ENCODE assay signal across 9 mouse cellular contexts in genomic region chr9:25152457-25152856, GRCm38 (mm10). TPM values are rescaled to one million over a fixed set of nuclear protein-coding genes. Genes with fewer than 3 reads are reported as not detected.
DNase-seq lines count a peak whose midpoint lies in the region; ATAC-seq and TF ChIP-seq lines count a peak whose summit lies in the region.
"Had no signal": no experiment of that assay in that cellular context is flagged by ENCODE, and none has a peak within 500 bp of the region (broad histone marks: within the 10 kb centered on the region; RNA-seq: fewer than 3 reads in every experiment).

No protein-coding gene starts in this region.

- TF ChIP-seq POLR2A in kidney, adult 2 months (IDR thresholded peaks at IDR 0.05; ENCODE audit: low read depth, low read length): no peak

- TF ChIP-seq CTCF in kidney, adult 2 months (conservative IDR thresholded peaks at IDR 0.05; ENCODE audit: insufficient read depth, insufficient read length, low read depth, low read length): no peak

- H3K27ac ChIP-seq in kidney, adult 2 months (ENCODE audit: insufficient read depth, low read depth, low read length): peak overlapping the region; percentile 98
- H3K27ac ChIP-seq in embryonic facial prominence, embryonic 10.5 days (replicated peaks): peak overlapping the region; percentile 97
- H3K27ac ChIP-seq in hindbrain, embryonic 16.5 days (ENCODE audit: low read depth, low read length): peak overlapping the region; percentile 94
- peak overlapping the region; percentile 98; the same call in 1 of the 2 replicates for H3K27ac ChIP-seq in midbrain, embryonic 14.5 days (replicated peaks; ENCODE audit: low read depth, low read length)

- DNase-seq in kidney, adult 2 months: no peak
- DNase-seq in kidney, postnatal 36 days: no peak
- DNase-seq in embryonic facial prominence, embryonic 10.5 days (ENCODE audit: low spot score): no peak
- no peak for DNase-seq in midbrain, embryonic 14.5 days
- no peak for DNase-seq in left cerebral cortex, adult 11 months (ENCODE audit: low spot score)
- no peak for DNase-seq in B cell, adult 2 months
- DNase-seq in urinary bladder, adult 2 months (ENCODE audit: low spot score): no peak

- H3K9ac ChIP-seq in hindbrain, embryonic 16.5 days (ENCODE audit: low read depth, low read length): peak overlapping the region; percentile 96
- peak overlapping the region; percentile 96; the same call in 1 of the 2 replicates for H3K9ac ChIP-seq in midbrain, embryonic 14.5 days (replicated peaks; ENCODE audit: low read length)

- H3K4me3 ChIP-seq in kidney, adult 2 months (ENCODE audit: insufficient read depth, low read depth, low read length): peak overlapping the region; percentile 99; the same call in 1 of the 2 replicates
- H3K4me3 ChIP-seq in embryonic facial prominence, embryonic 10.5 days: peak overlapping the region; percentile 89
- H3K4me3 ChIP-seq in hindbrain, embryonic 16.5 days (ENCODE audit: low read length): peak overlapping the region; percentile 70
- peak overlapping the region; percentile 88 for H3K4me3 ChIP-seq in midbrain, embryonic 14.5 days (replicated peaks; ENCODE audit: low read depth, low read length)

- peaks cover 12% of the 10 kb centered on the region; the same call in 1 of the 2 replicates for H3K4me1 ChIP-seq in kidney, adult 2 months (ENCODE audit: control insufficient read depth, insufficient read depth, low read length)
- peaks cover 30% of the 10 kb centered on the region for H3K4me1 ChIP-seq in embryonic facial prominence, embryonic 10.5 days
- peaks cover 21% of the 10 kb centered on the region for H3K4me1 ChIP-seq in hindbrain, embryonic 16.5 days (ENCODE audit: control insufficient read depth, insufficient read depth, low read depth, low read length)
- H3K4me1 ChIP-seq in midbrain, embryonic 14.5 days (ENCODE audit: control insufficient read depth, insufficient read depth, low read length): peaks cover 23% of the 10 kb centered on the region

- 12% methylated on average over 1 of the region's 1 CpGs for WGBS in kidney, adult 2 months
- WGBS in embryonic facial prominence, embryonic 10.5 days: 5% methylated on average over 1 of the region's 1 CpGs
- WGBS in hindbrain, embryonic 16.5 days: 19% methylated on average over 1 of the region's 1 CpGs
- 13% methylated on average over 1 of the region's 1 CpGs for WGBS in midbrain, embryonic 14.5 days

- no peaks in the 10 kb centered on the region for H3K9me3 ChIP-seq in embryonic facial prominence, embryonic 10.5 days
- H3K9me3 ChIP-seq in hindbrain, embryonic 16.5 days (ENCODE audit: control insufficient read depth, low read length): no peaks in the 10 kb centered on the region
- no peaks in the 10 kb centered on the region for H3K9me3 ChIP-seq in midbrain, embryonic 14.5 days (ENCODE audit: control insufficient read depth, low read length)

- no peaks in the 10 kb centered on the region for H3K36me3 ChIP-seq in kidney, adult 2 months (ENCODE audit: control insufficient read depth, insufficient read depth, low read length)
- H3K36me3 ChIP-seq in embryonic facial prominence, embryonic 10.5 days (replicated peaks): 0 out of 2 replicates have a peak, but pooled peaks cover 2% of the 10 kb centered on the region
- no peaks in the 10 kb centered on the region for H3K36me3 ChIP-seq in hindbrain, embryonic 16.5 days (ENCODE audit: control insufficient read depth, insufficient read depth, low read length)
- no peaks in the 10 kb centered on the region for H3K36me3 ChIP-seq in midbrain, embryonic 14.5 days (ENCODE audit: control insufficient read depth, insufficient read depth, low read length)

- ATAC-seq in hindbrain, embryonic 16.5 days: no peak
- ATAC-seq in midbrain, embryonic 14.5 days (ENCODE audit: low FRiP score, low TSS enrichment): no peak

- H3K4me2 ChIP-seq in hindbrain, embryonic 16.5 days (ENCODE audit: low read length): peak overlapping the region; percentile 82
- H3K4me2 ChIP-seq in midbrain, embryonic 14.5 days (ENCODE audit: low read length): peak overlapping the region; percentile 86

- no peaks in the 10 kb centered on the region for H3K27me3 ChIP-seq in kidney, adult 2 months (replicated peaks; ENCODE audit: control insufficient read depth, insufficient read depth, low read length)
- H3K27me3 ChIP-seq in embryonic facial prominence, embryonic 10.5 days (replicated peaks; ENCODE audit: low read depth, poor library complexity, severe bottlenecking): no peaks in the 10 kb centered on the region
- H3K27me3 ChIP-seq in hindbrain, embryonic 16.5 days (replicated peaks; ENCODE audit: control insufficient read depth, insufficient read depth, low read length): no peaks in the 10 kb centered on the region
- no peaks in the 10 kb centered on the region for H3K27me3 ChIP-seq in midbrain, embryonic 14.5 days (ENCODE audit: control insufficient read depth, insufficient read depth, low read length)
- H3K27me3 ChIP-seq: Patski had no signal

RNA-seq across cellular contexts. Expression of gene Herpud2, which starts 0.8 kb away (rescaled TPM):
- 25.4 and 30.6 TPM in 2 replicates for polyA plus RNA-seq in kidney, adult 2 months (2012; rRNA removed)
- 23.0 and 23.5 TPM in 2 replicates for polyA plus RNA-seq in embryonic facial prominence, embryonic 10.5 days (2016; fragmentation: Nextera tagmentation; extraction: Ambion mirVana)
- 30.2 and 32.3 TPM in 2 replicates for polyA plus RNA-seq in hindbrain, embryonic 16.5 days (2015; fragmentation: Nextera tagmentation; extraction: Ambion mirVana)
- 30.6 and 40.7 TPM in 2 replicates for polyA plus RNA-seq in midbrain, embryonic 14.5 days (2014; fragmentation: Nextera tagmentation; extraction: Ambion mirVana)
- 35.5 and 40.9 TPM in 2 replicates for polyA plus RNA-seq in urinary bladder, adult 2 months (2012; rRNA removed)
